Mouse (Mus musculus) CH12.LX (cell line): Measurements from ENCODE around the gene Smim27. TPM values are rescaled to one million over a fixed set of nuclear protein-coding genes. Genes with fewer than 3 reads are reported as not detected.
A peak's percentile ranks its signal among the peaks of the same experiment; 100 is the strongest.

Experiments
- DNase-seq: peaks from one replicate; pipeline ENCODE4 v3.0.0-alpha.2; 2013; ENCODE audit errors: extremely low read depth
- H3K27ac ChIP-seq: 2 replicates; pipeline ENCODE4 v1.5.1; 2012; ENCODE audit warnings: low read depth, mild to moderate bottlenecking, control low read depth, moderate library complexity; ENCODE audit not compliant: insufficient read depth
- H3K27me3 ChIP-seq: replicated peaks from 2 replicates; pipeline ENCODE3; 2012; ENCODE audit warnings: inconsistent platforms
- H3K36me3 ChIP-seq, 2 experiments: replicated peaks in 1 of 2; 2 replicates each; pipeline versions ENCODE3 to v1.6.1; 2012; ENCODE audit warnings: inconsistent platforms in 1 of 2, low read length in 1 of 2, mild to moderate bottlenecking in 1 of 2, mixed read lengths in 1 of 2, moderate library complexity in 1 of 2; ENCODE audit not compliant: control insufficient read depth in 1 of 2, insufficient read depth in 1 of 2
- H3K4me1 ChIP-seq, 2 experiments: 2 replicates each; pipeline ENCODE4 v1.6.1; 2012; ENCODE audit warnings: inconsistent platforms in 1 of 2, moderate library complexity in 1 of 2; ENCODE audit not compliant: insufficient read depth in 2 of 2, control insufficient read depth in 1 of 2
- H3K4me2 ChIP-seq: 2 replicates; pipeline ENCODE4 v1.6.1; 2012; ENCODE audit warnings: low read depth, mild to moderate bottlenecking, control low read depth; ENCODE audit not compliant: poor library complexity, insufficient read depth, severe bottlenecking
- H3K4me3 ChIP-seq, 3 experiments: fragments of 150-350 bp in 1 of 3; sonication (generic) in 1 of 3; replicated peaks in 1 of 3; 2 replicates each; pipeline versions ENCODE3 to v1.5.1; 2011 to 2012; ENCODE audit warnings: low read depth in 2 of 3, low read length in 2 of 3, mild to moderate bottlenecking in 2 of 3, moderate library complexity in 2 of 3, control low read depth in 1 of 3, improper control_type of control experiment in 1 of 3, inconsistent platforms in 1 of 3, mixed read lengths in 1 of 3; ENCODE audit not compliant: poor library complexity in 1 of 3
- H3K79me2 ChIP-seq: replicated peaks from 2 replicates; pipeline ENCODE4 v1.6.1; 2012; ENCODE audit warnings: mild to moderate bottlenecking, moderate library complexity; ENCODE audit not compliant: control insufficient read depth, poor library complexity, insufficient read depth, severe bottlenecking; ENCODE audit errors: extremely low read depth
- H3K9ac ChIP-seq: 2 replicates; pipeline ENCODE4 v1.6.1; 2012; ENCODE audit warnings: low read depth, mild to moderate bottlenecking, control low read depth, moderate library complexity; ENCODE audit not compliant: insufficient read depth
- H3K9me3 ChIP-seq: replicated peaks from 2 replicates; pipeline ENCODE3; 2012; ENCODE audit warnings: low read length, inconsistent platforms, mixed read lengths
- BHLHE40 ChIP-seq: IDR thresholded peaks from 2 replicates; pipeline ENCODE4 v1.6.1; 2011; ENCODE audit warnings: mild to moderate bottlenecking, low read depth, low read length, improper control_type of control experiment
- CHD1 ChIP-seq: IDR thresholded peaks from 2 replicates; pipeline ENCODE4 v1.6.1; 2012; ENCODE audit warnings: low read depth, low read length, improper control_type of control experiment, inconsistent platforms
- CHD2 ChIP-seq: IDR thresholded peaks from 2 replicates; pipeline ENCODE4 v1.6.1; 2011; ENCODE audit warnings: low read length, improper control_type of control experiment
- CTCF ChIP-seq, 2 experiments: IDR thresholded peaks in 1 of 2; conservative IDR thresholded peaks in 1 of 2; 2 replicates each; pipeline ENCODE4 v1.5.1; 2011 to 2012; ENCODE audit warnings: low read depth in 2 of 2, low read length in 2 of 2, improper control_type of control experiment in 1 of 2, inconsistent platforms in 1 of 2, mild to moderate bottlenecking in 1 of 2, moderate library complexity in 1 of 2
- E2F4 ChIP-seq: IDR thresholded peaks from 2 replicates; pipeline ENCODE4 v1.6.1; 2011; ENCODE audit warnings: low read depth, low read length, improper control_type of control experiment; ENCODE audit not compliant: insufficient replicate concordance
- ELF1 ChIP-seq: IDR thresholded peaks from 2 replicates; pipeline ENCODE4 v1.6.1; 2014; ENCODE audit warnings: low read depth, mild to moderate bottlenecking, inconsistent platforms, low read length, improper control_type of control experiment
- EP300 ChIP-seq: IDR thresholded peaks from 2 replicates; pipeline ENCODE4 v1.6.1; 2011; ENCODE audit warnings: low read length, improper control_type of control experiment
- ETS1 ChIP-seq: conservative IDR thresholded peaks from 2 replicates; pipeline ENCODE4 v1.6.1; 2012; ENCODE audit warnings: low read depth, mild to moderate bottlenecking, inconsistent platforms, low read length, improper control_type of control experiment, moderate library complexity
- GABPA ChIP-seq: IDR thresholded peaks from 2 replicates; pipeline ENCODE4 v1.6.1; 2012; ENCODE audit warnings: low read depth, low read length, improper control_type of control experiment, inconsistent platforms; ENCODE audit not compliant: insufficient replicate concordance
- HCFC1 ChIP-seq: IDR thresholded peaks from 2 replicates; pipeline ENCODE4 v1.6.1; 2012; ENCODE audit warnings: low read depth, mild to moderate bottlenecking, inconsistent platforms, low read length, improper control_type of control experiment
- IRF4 ChIP-seq: IDR thresholded peaks from 2 replicates; pipeline ENCODE4 v1.6.1; 2014; ENCODE audit warnings: low read depth, mild to moderate bottlenecking, inconsistent platforms, low read length, improper control_type of control experiment
- JUN ChIP-seq: IDR thresholded peaks from 2 replicates; pipeline ENCODE4 v1.6.1; 2011; ENCODE audit warnings: low read depth, mild to moderate bottlenecking, low read length, improper control_type of control experiment, moderate library complexity; ENCODE audit not compliant: insufficient read depth
- JUND ChIP-seq: conservative IDR thresholded peaks from 2 replicates; pipeline ENCODE4 v1.6.1; 2011; ENCODE audit warnings: low read depth, low read length, improper control_type of control experiment
- KAT2A ChIP-seq: IDR thresholded peaks from 2 replicates; pipeline ENCODE4 v1.6.1; 2012; ENCODE audit warnings: low read length, improper control_type of control experiment, inconsistent platforms; ENCODE audit not compliant: insufficient replicate concordance
- MAFK ChIP-seq: IDR thresholded peaks from 2 replicates; pipeline ENCODE4 v1.6.1; 2011; ENCODE audit warnings: low read length, improper control_type of control experiment; ENCODE audit not compliant: insufficient replicate concordance
- MAX ChIP-seq: IDR thresholded peaks from 2 replicates; pipeline ENCODE4 v1.6.1; 2011; ENCODE audit warnings: low read length, improper control_type of control experiment
- MAZ ChIP-seq: IDR thresholded peaks from 2 replicates; pipeline ENCODE4 v1.6.1; 2012; ENCODE audit warnings: low read depth, mild to moderate bottlenecking, inconsistent platforms, low read length, improper control_type of control experiment, moderate library complexity
- MEF2A ChIP-seq: IDR thresholded peaks from 2 replicates; pipeline ENCODE4 v1.6.1; 2014; ENCODE audit warnings: low read depth, mild to moderate bottlenecking, inconsistent platforms, low read length, improper control_type of control experiment, borderline replicate concordance
- MXI1 ChIP-seq: IDR thresholded peaks from 2 replicates; pipeline ENCODE4 v1.6.1; 2011; ENCODE audit warnings: mild to moderate bottlenecking, low read depth, low read length, improper control_type of control experiment
- MYC ChIP-seq: IDR thresholded peaks from 2 replicates; pipeline ENCODE4 v1.6.1; 2011; ENCODE audit warnings: low read depth, mild to moderate bottlenecking, improper control_type of control experiment, low read length
- NELFE ChIP-seq: IDR thresholded peaks from 2 replicates; pipeline ENCODE4 v1.6.1; 2011; ENCODE audit warnings: low read depth, low read length, improper control_type of control experiment
- NRF1 ChIP-seq: IDR thresholded peaks from 2 replicates; pipeline ENCODE4 v1.6.1; 2014; ENCODE audit warnings: low read depth, mild to moderate bottlenecking, inconsistent platforms, low read length, improper control_type of control experiment, moderate library complexity
- PAX5 ChIP-seq: IDR thresholded peaks from 2 replicates; pipeline ENCODE4 v1.6.1; 2012; ENCODE audit warnings: low read length, inconsistent platforms, mixed read lengths
- POLR2A ChIP-seq: IDR thresholded peaks from 2 replicates; pipeline ENCODE4 v1.6.1; 2011; ENCODE audit warnings: low read depth, mild to moderate bottlenecking, improper control_type of control experiment, low read length
- POLR2AphosphoS2 ChIP-seq: IDR thresholded peaks from 2 replicates; pipeline ENCODE4 v1.6.1; 2011; ENCODE audit warnings: low read depth, low read length, improper control_type of control experiment
- RAD21 ChIP-seq: IDR thresholded peaks from 2 replicates; pipeline ENCODE4 v1.6.1; 2011; ENCODE audit warnings: low read depth, mild to moderate bottlenecking, low read length, improper control_type of control experiment, moderate library complexity
- RCOR1 ChIP-seq: conservative IDR thresholded peaks from 2 replicates; pipeline ENCODE4 v1.6.1; 2012; ENCODE audit warnings: low read depth, mild to moderate bottlenecking, inconsistent platforms, low read length, improper control_type of control experiment
- SIN3A ChIP-seq: IDR thresholded peaks from 2 replicates; pipeline ENCODE4 v1.6.1; 2012; ENCODE audit warnings: low read length, improper control_type of control experiment, inconsistent platforms
- SMC3 ChIP-seq: IDR thresholded peaks from 2 replicates; pipeline ENCODE4 v1.6.1; 2011; ENCODE audit warnings: low read depth, low read length, improper control_type of control experiment
- TBP ChIP-seq: conservative IDR thresholded peaks from 2 replicates; pipeline ENCODE4 v1.6.1; 2011; ENCODE audit warnings: low read depth, low read length, improper control_type of control experiment
- TCF12 ChIP-seq: IDR thresholded peaks from 2 replicates; pipeline ENCODE4 v1.6.1; 2014; ENCODE audit warnings: low read depth, mild to moderate bottlenecking, inconsistent platforms, low read length, improper control_type of control experiment
- UBTF ChIP-seq: IDR thresholded peaks from 2 replicates; pipeline ENCODE4 v1.6.1; 2012; ENCODE audit warnings: low read depth, mild to moderate bottlenecking, inconsistent platforms, low read length, improper control_type of control experiment, moderate library complexity
- USF1 ChIP-seq: IDR thresholded peaks from 2 replicates; pipeline ENCODE4 v1.6.1; 2014; ENCODE audit warnings: low read depth, mild to moderate bottlenecking, inconsistent platforms, low read length, improper control_type of control experiment
- USF2 ChIP-seq: conservative IDR thresholded peaks from 2 replicates; pipeline ENCODE4 v1.6.1; 2011; ENCODE audit warnings: low read depth, low read length, improper control_type of control experiment
- ZC3H11A ChIP-seq: IDR thresholded peaks from 2 replicates; pipeline ENCODE4 v1.6.1; 2012; ENCODE audit warnings: low read depth, mild to moderate bottlenecking, inconsistent platforms, low read length, improper control_type of control experiment
- ZKSCAN1 ChIP-seq: IDR thresholded peaks from 2 replicates; pipeline ENCODE4 v1.6.1; 2012; ENCODE audit warnings: low read depth, inconsistent platforms, low read length, improper control_type of control experiment, borderline replicate concordance
- ZMIZ1 ChIP-seq: IDR thresholded peaks from 2 replicates; pipeline ENCODE4 v1.6.1; 2012; ENCODE audit warnings: low read depth, mild to moderate bottlenecking, inconsistent platforms, low read length, improper control_type of control experiment
- ZNF384 ChIP-seq: IDR thresholded peaks from 2 replicates; pipeline ENCODE4 v1.6.1; 2012; ENCODE audit warnings: low read depth, low read length, improper control_type of control experiment, inconsistent platforms
- dilution Hi-C: fragments of 300-500 bp; cut with MboI; formaldehyde crosslinking; loops from 2 replicates; pipeline ENCODE4 v1.14.3; 2020; ENCODE audit warnings: low sequenced_read_pairs; ENCODE audit not compliant: extremely low pct_unique_long_range_greater_than_20kb, extremely low pct_ligation_motif_present
- in situ Hi-C: fragments of 300-500 bp; cut with MboI; formaldehyde crosslinking; loops from 3 replicates; pipeline ENCODE4 v1.14.3; 2019; ENCODE audit warnings: low sequenced_read_pairs, low pct_ligation_motif_present, low pct_unique_long_range_greater_than_20kb, mixed read lengths
- polyA plus RNA-seq: library from polyadenylated mRNA; unstranded; fragments of >175 nt; gene quantifications from 2 replicates; pipeline ENCODE4 v1.2.1, GENCODE M21; 2012; ENCODE audit warnings: low read depth; ENCODE audit not compliant: insufficient read length
- total RNA-seq, 2 experiments: library from RNA; depleted of rRNA; stranded (reverse); fragments of 300-350 nt in 1 of 2; fragments of >200 nt in 1 of 2; gene quantifications; 2 replicates each; pipeline ENCODE4 v1.2.3; 2012 to 2014

The Smim27 gene
- total and polyA plus RNA-seq, 3 experiments: 1.6 to 9.7 (median 6.5) TPM

DNA sequence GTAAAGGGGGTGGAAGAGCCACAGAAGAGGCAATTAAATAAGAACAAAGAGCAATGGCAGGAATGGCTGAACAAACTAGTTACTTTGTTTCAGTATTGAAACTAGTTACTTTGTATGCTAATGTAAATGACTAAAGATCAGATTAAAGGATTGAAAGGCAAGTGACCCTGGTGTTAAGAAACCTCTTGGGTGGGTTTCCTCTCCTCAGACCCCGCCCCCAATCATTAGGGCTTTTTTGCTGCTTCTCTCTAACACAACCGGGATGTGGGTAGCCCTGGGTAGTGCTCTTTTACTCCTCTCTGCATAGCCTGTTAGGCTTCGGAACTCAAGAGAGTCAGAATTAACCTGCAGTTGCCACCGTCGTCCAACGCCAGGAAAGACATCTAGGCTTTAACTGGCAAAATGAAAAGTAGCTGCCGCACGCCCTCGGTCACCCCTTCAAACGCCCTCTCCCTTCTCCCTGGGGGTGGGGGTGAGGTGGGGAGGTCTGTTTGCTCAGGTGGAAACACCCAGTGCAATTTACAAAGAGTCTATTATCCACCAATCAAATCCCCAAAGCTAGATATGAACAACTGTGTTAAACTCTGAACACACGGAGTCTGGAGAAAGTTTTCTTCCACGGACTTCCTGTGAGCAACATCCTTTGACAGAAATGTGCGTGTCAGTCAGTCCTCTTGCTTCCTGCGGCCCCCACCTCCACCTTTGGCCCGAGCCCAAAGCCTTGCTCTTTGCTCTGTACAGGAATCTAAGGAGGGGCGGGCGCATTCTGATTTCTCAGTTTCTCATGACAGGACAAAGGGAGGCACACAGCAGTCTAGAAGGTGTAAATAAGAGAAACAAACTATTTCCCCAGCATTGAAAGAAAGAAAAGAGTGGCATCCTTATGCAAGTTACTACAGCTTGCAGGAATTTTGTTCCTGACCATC lies 30.6 kb upstream of the Smim27 start:
- Histone ChIP-seq H3K9ac (peak overlapping the region; percentile 82), H3K36me3 (peaks cover 0 to 9% of the 10 kb centered on the region in 2 experiments), H3K4me1 (peaks cover 7 to 31% of the 10 kb centered on the region in 2 experiments; a peak in 3 of 4 replicates), H3K4me2 (peak overlapping the region; percentile 94), H3K27me3 (no peaks in the 10 kb centered on the region), H3K4me3 (peak overlapping the region; percentile 57 to 75 (median 67))
- dilution Hi-C loops: no loop called here
- TF ChIP-seq MYC (no peak), ZC3H11A (no peak), NRF1 (no peak), RAD21 (no peak), MAX (no peak), CHD2 (0 out of 2 replicates have a peak, but pooled peaks have one; percentile 12), USF1 (no peak), CTCF (conservative IDR thresholded peaks at IDR 0.05 in 1 of 2, IDR thresholded peaks at IDR 0.05 in 1 of 2; ENCODE audit: low read depth in 2 of 2, low read length in 2 of 2) (no peak), EP300 (no peak), CHD1 (no peak), UBTF (no peak), ZMIZ1 (no peak), KAT2A (no peak), RCOR1 (no peak), ZNF384 (no peak), GABPA (no peak), MAZ (no peak), BHLHE40 (no peak), PAX5 (no peak), E2F4 (no peak), USF2 (no peak), HCFC1 (0 out of 2 replicates have a peak, but pooled peaks have one; percentile 30), MXI1 (peak; percentile 74), ELF1 (0 out of 2 replicates have a peak, but pooled peaks have one; percentile 43), IRF4 (peak; percentile 25; the same call in 1 of the 2 replicates), POLR2A (no peak), ETS1 (no peak), TBP (no peak), JUN (no peak), POLR2AphosphoS2 (no peak), NELFE (no peak), MEF2A (no peak), MAFK (no peak), SIN3A (peak; percentile 61; the same call in 1 of the 2 replicates), ZKSCAN1 (no peak), TCF12 (peak; percentile 39; the same call in 1 of the 2 replicates), SMC3 (no peak), JUND (no peak)
- TF ChIP-seq, all 38 proteins: peak for 7
- no peaks in the 10 kb centered on the region for H3K9me3 ChIP-seq
- no peaks in the 10 kb centered on the region for H3K79me2 ChIP-seq
- in situ Hi-C loops: no loop called here
- no peak overlapping the region for H3K27ac ChIP-seq
- DNase-seq: no peak
